Mouse (Mus musculus) lung, adult 2 months (tissue): ENCODE measurements around the gene Sergef.

Experiments
- CTCF ChIP-seq: fragments of 200-500 bp; IDR thresholded peaks from 2 replicates; pipeline ENCODE4 v1.5.1; 2011; ENCODE audit warnings: mild to moderate bottlenecking, low read length, control low read depth; ENCODE audit not compliant: insufficient read depth
- POLR2A ChIP-seq: fragments of 200-500 bp; IDR thresholded peaks from 2 replicates; pipeline ENCODE4 v1.6.1; 2011; ENCODE audit warnings: low read depth, mild to moderate bottlenecking, control low read depth, low read length, borderline replicate concordance; ENCODE audit errors: extremely low read depth

- TF ChIP-seq CTCF, result peak; percentile 70
- no peak for TF ChIP-seq POLR2A
These were observed 32.1 kb downstream of the Sergef start for GRCm38 (mm10) chr7:46607428-46608055.
